Mouse (Mus musculus) liver, postnatal 0 days (tissue): Measurements from ENCODE around the gene Fosl2.

Experiments used
- CTCF ChIP-seq: sonication (generic); IDR thresholded peaks from 2 replicates; pipeline ENCODE4 v1.5.1; 2016; ENCODE audit warnings: antibody characterized with exemption, low read depth
- EP300 ChIP-seq: IDR thresholded peaks from 2 replicates; pipeline ENCODE4 v1.6.1; 2016; ENCODE audit warnings: antibody characterized with exemption, low read depth, mild to moderate bottlenecking

- peak; percentile 96 for TF ChIP-seq CTCF
- TF ChIP-seq EP300: no peak
These were observed 62.1 kb downstream of the Fosl2 start for GRCm38 (mm10) chr5:32197698-32198097.
